Mouse (Mus musculus) cortical plate, adult 2 months (tissue): Measurements from ENCODE around the gene Cnrip1.

Experiments used
- CTCF ChIP-seq: fragments of 200-500 bp; IDR thresholded peaks from 2 replicates; pipeline ENCODE4 v1.5.1; 2011; ENCODE audit warnings: mild to moderate bottlenecking, control low read depth, low read length; ENCODE audit not compliant: insufficient read depth; ENCODE audit errors: extremely low read depth
- POLR2A ChIP-seq: fragments of 200-500 bp; IDR thresholded peaks from 2 replicates; pipeline ENCODE4 v1.6.1; 2011; ENCODE audit warnings: mild to moderate bottlenecking, low read length, control low read depth; ENCODE audit not compliant: insufficient read depth; ENCODE audit errors: extremely low read depth

DNA sequence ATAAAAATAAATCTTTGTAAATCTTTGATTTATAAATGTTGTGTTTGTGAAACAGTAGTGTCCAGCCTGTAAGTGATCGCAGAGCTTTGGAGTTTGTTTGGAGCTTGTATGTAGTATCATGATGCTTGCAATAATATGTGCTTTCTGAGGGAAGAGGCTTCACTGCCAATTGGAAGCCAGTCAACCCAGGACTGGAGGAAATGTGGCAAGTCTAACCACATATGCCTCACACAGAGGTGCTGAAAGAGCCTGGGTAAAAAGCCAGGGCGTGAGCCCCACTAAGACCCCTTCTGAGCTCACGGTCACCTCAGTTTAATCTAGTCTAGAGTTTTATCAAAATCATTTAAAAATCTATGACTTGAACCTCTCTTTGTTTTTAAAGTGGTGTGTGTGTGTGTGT is 32.1 kb downstream of the Cnrip1 start:
- TF ChIP-seq CTCF = no peak
- TF ChIP-seq POLR2A = no peak
